ENCODE assay signal across 10 mouse cellular contexts in the genomic region with DNA sequence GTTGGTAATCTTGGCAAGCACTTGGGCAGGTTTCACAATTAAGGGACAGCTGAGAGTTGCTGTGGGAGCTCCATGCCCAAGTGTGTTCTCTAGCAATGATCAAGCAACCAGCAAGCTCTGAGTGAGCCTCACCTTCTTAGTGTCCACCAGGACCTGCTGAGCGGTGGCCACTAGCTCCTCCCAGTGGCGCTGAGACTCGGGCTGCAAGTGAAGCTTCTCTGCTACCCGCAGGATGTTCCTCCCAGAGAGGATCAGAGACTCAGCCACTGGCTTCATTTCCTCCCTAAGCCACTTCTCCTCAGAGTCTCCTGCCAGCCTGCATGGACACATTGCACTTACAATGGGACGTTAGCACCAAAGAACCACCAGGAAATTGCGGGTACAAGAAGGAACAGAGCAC. TPM values are rescaled to one million over a fixed set of nuclear protein-coding genes. Genes with fewer than 3 reads are reported as not detected.
A peak's percentile ranks its signal among the peaks of the same experiment; 100 is the strongest.
DNase-seq lines count a peak whose midpoint lies in the region; ATAC-seq and TF ChIP-seq lines count a peak whose summit lies in the region.
"Had no signal": no experiment of that assay in that cellular context is flagged by ENCODE, and none has a peak within 500 bp of the region (broad histone marks: within the 10 kb centered on the region; RNA-seq: fewer than 3 reads in every experiment).

No protein-coding gene starts in this region.

- H3K27ac ChIP-seq in liver, postnatal 0 days (ENCODE audit: low read depth): no peak overlapping the region
- no peak overlapping the region for H3K27ac ChIP-seq in hindbrain, postnatal 0 days
- H3K27ac ChIP-seq: midbrain, embryonic 10.5 days had no signal

- no peaks in the 10 kb centered on the region for H3K9me3 ChIP-seq in liver, postnatal 0 days (ENCODE audit: low read length)
- no peaks in the 10 kb centered on the region for H3K9me3 ChIP-seq in hindbrain, postnatal 0 days (ENCODE audit: low read length)
- H3K9me3 ChIP-seq: midbrain, embryonic 10.5 days had no signal

- no peak overlapping the region for H3K4me3 ChIP-seq in liver, postnatal 0 days (ENCODE audit: low read depth, low read length)
- no peak overlapping the region for H3K4me3 ChIP-seq in hindbrain, postnatal 0 days (ENCODE audit: low read length)
- H3K4me3 ChIP-seq: erythroblast, embryonic 14.5 days; midbrain, embryonic 10.5 days had no signal

- no peak for ATAC-seq in liver, postnatal 0 days
- ATAC-seq in hindbrain, postnatal 0 days: no peak

- peaks cover 38% of the 10 kb centered on the region for H3K27me3 ChIP-seq in liver, postnatal 0 days (ENCODE audit: insufficient read depth, low read length)
- H3K27me3 ChIP-seq in hindbrain, postnatal 0 days (ENCODE audit: insufficient read depth, low read length): peaks cover 4% of the 10 kb centered on the region; the same call in 1 of the 2 replicates

- H3K9ac ChIP-seq in liver, postnatal 0 days (replicated peaks): no peak overlapping the region
- no peak overlapping the region for H3K9ac ChIP-seq in hindbrain, postnatal 0 days (replicated peaks; ENCODE audit: low read length)

- no peaks in the 10 kb centered on the region for H3K36me3 ChIP-seq in liver, postnatal 0 days (replicated peaks; ENCODE audit: insufficient read depth, low read length)
- H3K36me3 ChIP-seq in hindbrain, postnatal 0 days (ENCODE audit: insufficient read depth, low read length): no peaks in the 10 kb centered on the region
- H3K36me3 ChIP-seq: midbrain, embryonic 10.5 days had no signal

- H3K4me1 ChIP-seq in liver, postnatal 0 days (ENCODE audit: insufficient read depth): peaks cover 5% of the 10 kb centered on the region; the same call in 1 of the 2 replicates
- peaks cover 10% of the 10 kb centered on the region; the same call in 1 of the 2 replicates for H3K4me1 ChIP-seq in hindbrain, postnatal 0 days (ENCODE audit: insufficient read depth, low read length)

- WGBS in liver, postnatal 0 days (ENCODE audit: insufficient replicate concordance): 15% methylated on average over 6 of the region's 6 CpGs
- 35% methylated on average over 6 of the region's 6 CpGs for WGBS in hindbrain, postnatal 0 days

- no peak for TF ChIP-seq EP300 in liver, postnatal 0 days (IDR thresholded peaks at IDR 0.05; ENCODE audit: low read depth)

- peak; percentile 11 for DNase-seq in adrenal gland, postnatal 14 days
- no peak for DNase-seq in adrenal gland, adult (ENCODE audit: inconsistent age in 2 of 2, low spot score in 1 of 2)
- peak; percentile 30 for DNase-seq in kidney, postnatal 10 days
- no peak for DNase-seq in kidney, adult 8-10 months
- DNase-seq in liver, postnatal 0 days: no peak
- DNase-seq in thymus, postnatal 0 days (ENCODE audit: low spot score): peak; percentile 36
- no peak for DNase-seq in layer of hippocampus, postnatal 10 days (ENCODE audit: low spot score in 2 of 2)
- DNase-seq in hindbrain, postnatal 0 days (ENCODE audit: low spot score): no peak

- no peak overlapping the region for H3K4me2 ChIP-seq in liver, postnatal 0 days (ENCODE audit: low read depth, low read length)
- H3K4me2 ChIP-seq in hindbrain, postnatal 0 days (ENCODE audit: low read depth, low read length): no peak overlapping the region

- peak; percentile 49 for TF ChIP-seq CTCF in liver, postnatal 0 days (IDR thresholded peaks at IDR 0.05; ENCODE audit: low read depth)
- TF ChIP-seq CTCF in hindbrain, postnatal 0 days (IDR thresholded peaks at IDR 0.05; ENCODE audit: low read depth): no peak

RNA-seq across cellular contexts. Expression of a gene that starts 7.4 kb away (rescaled TPM):
- total RNA-seq in adrenal gland, postnatal 14 days (2021): 0.11 TPM in 2 replicates
- polyA plus RNA-seq in liver, postnatal 0 days (2015; fragmentation: Nextera tagmentation; extraction: Ambion mirVana): not detected in 2 replicates
- polyA plus RNA-seq in thymus, postnatal 0 days (2015; fragmentation: Nextera tagmentation; extraction: Ambion mirVana): 0.14 and 0.23 TPM in 2 replicates
- total RNA-seq in layer of hippocampus, postnatal 10 days (2021): under 1 TPM; 0.18 to 0.27 TPM
- total RNA-seq in hindbrain, postnatal 0 days (2014; rRNA removed): 1.5 TPM in 2 replicates
- 0.71 and 0.86 TPM in 2 replicates for polyA plus RNA-seq in hindbrain, postnatal 0 days (2015; fragmentation: Nextera tagmentation; extraction: Ambion mirVana)
- polyA plus RNA-seq: erythroblast, embryonic 14.5 days had no signal

RNA-seq across cellular contexts. Expression of a gene that starts 25.2 kb away (rescaled TPM):
- 11.0 and 11.2 TPM in 2 replicates for total RNA-seq in adrenal gland, postnatal 14 days (2021)
- 1.2 and 1.9 TPM in 2 replicates for polyA plus RNA-seq in liver, postnatal 0 days (2015; fragmentation: Nextera tagmentation; extraction: Ambion mirVana)
- polyA plus RNA-seq in thymus, postnatal 0 days (2015; fragmentation: Nextera tagmentation; extraction: Ambion mirVana): 5.2 and 5.9 TPM in 2 replicates
- total RNA-seq in layer of hippocampus, postnatal 10 days (2021): 10 to 100 TPM; 61.4 to 62.4 TPM
- 57.7 and 60.9 TPM in 2 replicates for total RNA-seq in hindbrain, postnatal 0 days (2014; rRNA removed)
- 34.1 and 35.9 TPM in 2 replicates for polyA plus RNA-seq in hindbrain, postnatal 0 days (2015; fragmentation: Nextera tagmentation; extraction: Ambion mirVana)

Comparison
In these comparisons a context has a peak if more than half of its experiments do, and no peak if none do; other contexts are left out.
1. DNase-seq: peak in adrenal gland, postnatal 14 days (single experiment), kidney, postnatal 10 days (single experiment) and thymus, postnatal 0 days (single experiment); none in adrenal gland, adult (0 of 2), kidney, adult 8-10 months (0 of 2), liver, postnatal 0 days (single experiment), layer of hippocampus, postnatal 10 days (0 of 2) and hindbrain, postnatal 0 days (single experiment).